Mouse (Mus musculus) lung, adult 2 months (tissue): Measurements from ENCODE around the gene Nos1ap.

Source experiments
- CTCF ChIP-seq: fragments of 200-500 bp; IDR thresholded peaks from 2 replicates; pipeline ENCODE4 v1.5.1; 2011; ENCODE audit warnings: mild to moderate bottlenecking, low read length, control low read depth; ENCODE audit not compliant: insufficient read depth
- POLR2A ChIP-seq: fragments of 200-500 bp; IDR thresholded peaks from 2 replicates; pipeline ENCODE4 v1.6.1; 2011; ENCODE audit warnings: low read depth, mild to moderate bottlenecking, control low read depth, low read length, borderline replicate concordance; ENCODE audit errors: extremely low read depth

GRCm38 (mm10) chr1:170631571-170631970 lies 41.9 kb upstream of the Nos1ap start:
- TF ChIP-seq CTCF: no peak
- TF ChIP-seq POLR2A: no peak
